Mouse (Mus musculus) heart, adult 2 months (tissue): ENCODE data around the gene Meis1.
A peak's percentile ranks its signal among the peaks of the same experiment; 100 is the strongest.

Source experiments
- CTCF ChIP-seq: fragments of 200-600 bp; IDR thresholded peaks from 2 replicates; pipeline ENCODE4 v1.8.1; 2022; ENCODE audit warnings: antibody characterized with exemption, mild to moderate bottlenecking, moderate library complexity
- POLR2A ChIP-seq: fragments of 200-500 bp; IDR thresholded peaks from 2 replicates; pipeline ENCODE4 v1.6.1; 2011; ENCODE audit warnings: mild to moderate bottlenecking, low read depth, low read length, control low read depth; ENCODE audit not compliant: insufficient read depth

DNA sequence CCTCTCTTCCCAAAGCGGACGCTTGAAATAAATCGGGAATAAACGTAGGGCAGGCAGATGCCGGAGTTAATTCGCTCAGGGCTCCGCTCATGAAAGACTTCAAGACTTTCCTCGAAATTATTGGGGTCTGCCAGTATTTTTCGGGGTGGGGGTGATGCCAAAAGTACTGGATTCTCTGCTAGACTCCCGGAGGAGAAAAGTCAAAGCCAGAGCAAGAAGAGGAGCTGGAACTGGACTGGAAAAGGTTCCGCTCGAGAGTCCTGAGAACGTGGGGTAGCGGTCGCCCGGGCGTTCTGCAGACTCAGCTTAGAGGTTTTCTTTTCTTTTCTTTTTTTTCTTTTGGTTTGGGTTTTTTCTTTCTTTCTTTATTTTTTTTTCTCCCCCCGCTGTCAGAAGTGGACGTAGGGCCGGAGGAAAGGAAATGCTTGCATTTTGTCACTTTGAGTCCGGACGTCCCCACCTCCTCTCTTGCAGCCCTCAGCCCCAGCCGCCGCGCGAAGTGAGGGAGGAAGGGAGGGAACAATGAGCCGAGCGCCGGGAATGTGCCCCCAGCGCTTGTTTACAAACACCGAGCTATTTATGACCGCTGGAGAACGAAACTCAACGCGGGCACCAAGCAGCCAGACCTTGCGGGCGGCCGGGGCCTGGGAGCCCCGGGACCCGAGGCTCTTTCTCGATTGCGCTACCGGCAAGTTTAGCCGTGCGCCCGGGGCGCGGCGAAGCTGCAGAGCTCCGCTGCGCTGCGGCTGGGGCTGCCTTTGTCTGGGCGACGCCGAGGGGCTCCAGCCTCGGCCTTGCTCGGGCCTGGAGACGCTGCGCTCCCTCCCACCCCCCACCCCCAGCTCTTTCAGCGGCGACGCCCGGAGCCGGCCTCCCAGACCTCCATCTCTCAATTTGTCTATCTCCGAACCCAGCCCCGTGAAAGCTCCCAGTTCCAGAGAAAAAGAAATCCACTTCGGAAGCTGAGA is 703 bp upstream of the Meis1 start:
- TF ChIP-seq CTCF (no peak), POLR2A (0 out of 2 replicates have a peak, but pooled peaks have one; percentile 17)
